Mouse (Mus musculus) lung, adult 10 weeks (tissue): ENCODE results near the gene Pawr. TPM values are rescaled to one million over a fixed set of nuclear protein-coding genes. Genes with fewer than 3 reads are reported as not detected.

Source experiments
- polyA plus RNA-seq: library from polyadenylated mRNA; stranded (reverse); fragments of 350-450 nt; fragmentation: Illumina TruSeq; extraction: RNeasy Lipid Tissue Mini Kit (QIAGEN cat#74804); gene quantifications from one replicate; pipeline ENCODE4 v1.2.3, GENCODE M21; 2014; ENCODE audit warnings: low read depth, low replicate concordance; ENCODE audit not compliant: insufficient read depth

Pawr gene
- 13.3 TPM for polyA plus RNA-seq

GRCm38 (mm10) chr10:108331784-108332561 is at the start of gene Pawr:
Gene Pawr (plus strand): TSS chr10:108332121.

Other genes with a start within 250 kb of the Pawr start
- gene Ppp1r12a, start 169.9 kb upstream of the Pawr start, polyA plus RNA-seq: 29.4 TPM